Mouse (Mus musculus) forebrain, embryonic 16.5 days (tissue): ENCODE results near the gene Cad. TPM values are rescaled to one million over a fixed set of nuclear protein-coding genes. Genes with fewer than 3 reads are reported as not detected.

ENCODE experiments used
- ATAC-seq: fragments of 200-750 bp; cut with Nextera tagmentation; 2 replicates; pipeline ENCODE4 v1.8.0; 2017; ENCODE audit warnings: mild to moderate bottlenecking, moderate library complexity
- H3K27ac ChIP-seq: fragments of 300-500 bp; sonication (generic); 2 replicates; pipeline ENCODE4 v1.5.1; 2014; ENCODE audit warnings: low read length, control low read depth
- H3K27me3 ChIP-seq: fragments of 300-500 bp; sonication (generic); replicated peaks from 2 replicates; pipeline ENCODE4 v1.6.1; 2014; ENCODE audit warnings: low read length; ENCODE audit not compliant: control insufficient read depth, insufficient read depth
- H3K36me3 ChIP-seq: fragments of 300-500 bp; sonication (generic); 2 replicates; pipeline ENCODE4 v1.6.1; 2014; ENCODE audit not compliant: control insufficient read depth, insufficient read depth
- H3K4me1 ChIP-seq: fragments of 300-500 bp; sonication (generic); replicated peaks from 2 replicates; pipeline ENCODE4 v1.6.1; 2014; ENCODE audit warnings: low read length; ENCODE audit not compliant: control insufficient read depth, insufficient read depth
- H3K4me2 ChIP-seq: fragments of 300-500 bp; sonication (generic); 2 replicates; pipeline ENCODE4 v1.6.1; 2014; ENCODE audit warnings: mild to moderate bottlenecking, low read length, control low read depth
- H3K4me3 ChIP-seq: fragments of 300-500 bp; sonication (generic); replicated peaks from 2 replicates; pipeline ENCODE4 v1.5.1; 2014; ENCODE audit warnings: mild to moderate bottlenecking, low read length, control low read depth
- H3K9ac ChIP-seq: fragments of 300-500 bp; sonication (generic); replicated peaks from 2 replicates; pipeline ENCODE4 v1.6.1; 2014; ENCODE audit warnings: low read depth, low read length, control low read depth
- H3K9me3 ChIP-seq: fragments of 300-500 bp; sonication (generic); 2 replicates; pipeline ENCODE4 v1.6.1; 2016; ENCODE audit warnings: low read length; ENCODE audit not compliant: control insufficient read depth
- WGBS: fragments of 180-500 bp; shearing (Covaris S2); extraction: QIAGEN DNeasy Blood & Tissue Kit; methylation state at CpG from one replicate; pipeline ENCODE4 v1.1.7; 2014; 5-methylcytosine and 5-hydroxymethylcytosine counted together
- polyA plus RNA-seq: library from polyadenylated mRNA; unstranded; fragments of >200 nt; fragmentation: Nextera tagmentation; extraction: Ambion mirVana; gene quantifications from 2 replicates; pipeline ENCODE4 v1.2.1, GENCODE M21; 2015

Cad gene
- polyA plus RNA-seq, 1 experiment from 2014 or later, result 19.8 TPM

GRCm38 (mm10) chr5:31094100-31094798, 39.7 kb downstream of the Cad start:
- peaks cover 32% of the 10 kb centered on the region for H3K4me1 ChIP-seq
- WGBS, result 2% methylated on average over 29 of the region's 29 CpGs
- H3K36me3 ChIP-seq, result no peaks in the 10 kb centered on the region
- no peak overlapping the region for H3K9ac ChIP-seq
- H3K4me2 ChIP-seq, result peak overlapping the region; percentile 64
- no peak overlapping the region for H3K27ac ChIP-seq
- H3K27me3 ChIP-seq, result peaks cover 75% of the 10 kb centered on the region
- ATAC-seq, result no peak
- H3K4me3 ChIP-seq, result peak overlapping the region; percentile 45
- no peaks in the 10 kb centered on the region for H3K9me3 ChIP-seq

- ATAC-seq, result 0 out of 2 replicates have a peak, but pooled peaks have one; percentile 22
- under 1% methylated on average over 58 of the region's 59 CpGs for WGBS
- Histone ChIP-seq H3K4me3 (peak overlapping the region; percentile 45), H3K9ac (no peak overlapping the region), H3K27me3 (peaks cover 73% of the 10 kb centered on the region), H3K27ac (no peak overlapping the region), H3K36me3 (no peaks in the 10 kb centered on the region), H3K4me2 (peak overlapping the region; percentile 41), H3K9me3 (no peaks in the 10 kb centered on the region), H3K4me1 (peaks cover 32% of the 10 kb centered on the region)
These were observed 40.5 kb downstream of the Cad start for GRCm38 (mm10) chr5:31094799-31095691.

- H3K36me3 ChIP-seq, result no peaks in the 10 kb centered on the region
- no peak overlapping the region for H3K9ac ChIP-seq
- WGBS, result 17% methylated on average over 11 of the region's 11 CpGs
- peaks cover 32% of the 10 kb centered on the region for H3K4me1 ChIP-seq
- peak overlapping the region; percentile 45; the same call in 1 of the 2 replicates for H3K4me3 ChIP-seq
- no peak overlapping the region for H3K27ac ChIP-seq
- H3K27me3 ChIP-seq, result peaks cover 67% of the 10 kb centered on the region
- no peaks in the 10 kb centered on the region for H3K9me3 ChIP-seq
- ATAC-seq, result no peak
- no peak overlapping the region; the same call in 1 of the 2 replicates for H3K4me2 ChIP-seq
These were observed 41.3 kb downstream of the Cad start for GRCm38 (mm10) chr5:31095711-31096480.

- H3K9me3 ChIP-seq, result no peaks in the 10 kb centered on the region
- ATAC-seq, result no peak
- no peaks in the 10 kb centered on the region for H3K36me3 ChIP-seq
- no peaks in the 10 kb centered on the region for H3K4me1 ChIP-seq
- H3K4me3 ChIP-seq, result no peak within 1 kb of the TSS
- H3K4me2 ChIP-seq, result no peak within 1 kb of the TSS
- 87% methylated on average over 9 of the region's 9 CpGs for WGBS
- no peaks in the 10 kb centered on the region for H3K27me3 ChIP-seq
- H3K9ac ChIP-seq, result no peak within 1 kb of the TSS
- no peak within 1 kb of the TSS for H3K27ac ChIP-seq
These were observed 51.3 kb downstream of the Cad start, which contains the start of gene Dnajc5g for GRCm38 (mm10) chr5:31105814-31106335. TSS of gene Dnajc5g (plus strand) at chr5:31106285.

- Histone ChIP-seq H3K4me1 (no peaks in the 10 kb centered on the region), H3K9me3 (no peaks in the 10 kb centered on the region), H3K9ac (no peak within 1 kb of the TSS), H3K4me3 (no peak within 1 kb of the TSS), H3K4me2 (no peak within 1 kb of the TSS), H3K27ac (no peak within 1 kb of the TSS), H3K36me3 (no peaks in the 10 kb centered on the region), H3K27me3 (no peaks in the 10 kb centered on the region)
- WGBS, result 94% methylated on average over 18 of the region's 18 CpGs
- no peak for ATAC-seq
These were observed 53.5 kb downstream of the Cad start, which contains the start of gene Slc30a3 for GRCm38 (mm10) chr5:31108000-31108490. TSS of gene Slc30a3 (minus strand) at chr5:31108237.

GRCm38 (mm10) chr5:31110781-31111180, 56.2 kb downstream of the Cad start:
- 36% methylated on average over 7 of the region's 7 CpGs for WGBS
- Histone ChIP-seq H3K9me3 (no peaks in the 10 kb centered on the region), H3K4me3 (no peak overlapping the region), H3K36me3 (no peaks in the 10 kb centered on the region), H3K4me1 (no peaks in the 10 kb centered on the region), H3K27me3 (no peaks in the 10 kb centered on the region), H3K27ac (no peak overlapping the region), H3K4me2 (no peak overlapping the region), H3K9ac (no peak overlapping the region)
- ATAC-seq, result no peak

- Histone ChIP-seq H3K27ac (no peak within 1 kb of the TSS), H3K4me1 (no peaks in the 10 kb centered on the region), H3K4me3 (no peak within 1 kb of the TSS), H3K4me2 (no peak within 1 kb of the TSS), H3K36me3 (no peaks in the 10 kb centered on the region), H3K9ac (no peak within 1 kb of the TSS), H3K9me3 (no peaks in the 10 kb centered on the region), H3K27me3 (no peaks in the 10 kb centered on the region)
- WGBS, result 48% methylated on average over 3 of the region's 3 CpGs
- ATAC-seq, result no peak
These were observed 61.8 kb downstream of the Cad start, which contains the start of gene Trim54 for GRCm38 (mm10) chr5:31116354-31116753. TSS of gene Trim54 (plus strand) at chr5:31116712.

GRCm38 (mm10) chr5:31116912-31117311, 62.3 kb downstream of the Cad start:
- ATAC-seq, result no peak
- Histone ChIP-seq H3K9ac (no peak overlapping the region), H3K9me3 (no peaks in the 10 kb centered on the region), H3K36me3 (no peaks in the 10 kb centered on the region), H3K4me1 (no peaks in the 10 kb centered on the region), H3K27me3 (no peaks in the 10 kb centered on the region), H3K4me3 (no peak overlapping the region), H3K4me2 (no peak overlapping the region), H3K27ac (no peak overlapping the region)
- WGBS, result 29% methylated on average over 10 of the region's 10 CpGs
